Mouse (Mus musculus): ENCODE data around the gene Pold3.
"Not testable (repeated sequence)": the region's sequence is repeated elsewhere in the genome, so short reads cannot be mapped to it uniquely, and the experiment has no call there.

The Pold3 gene

GRCm38 (mm10) chr7:100111506-100111905 lies 9.9 kb downstream of the Pold3 start:
- no peak for DNase-seq (ENCODE audit: low spot score in 2 of 2)

- no peak for DNase-seq (ENCODE audit: low spot score in 2 of 2)
These were observed 13.0 kb downstream of the Pold3 start for GRCm38 (mm10) chr7:100108341-100108740.

GRCm38 (mm10) chr7:100104677-100105076 lies 16.7 kb downstream of the Pold3 start:
- no peak for DNase-seq (ENCODE audit: low spot score in 2 of 2)

- no peak for DNase-seq (ENCODE audit: low spot score in 2 of 2)
These were observed 21.3 kb downstream of the Pold3 start for GRCm38 (mm10) chr7:100100031-100100595.

GRCm38 (mm10) chr7:100086891-100087290 lies 34.5 kb downstream of the Pold3 start:
- DNase-seq (ENCODE audit: low spot score in 2 of 2), result no peak

- DNase-seq (ENCODE audit: low spot score in 2 of 2), result no peak
These were observed 35.1 kb downstream of the Pold3 start for GRCm38 (mm10) chr7:100086159-100086755.

- DNase-seq (ENCODE audit: low spot score in 2 of 2), result no peak
These were observed 37.6 kb downstream of the Pold3 start for GRCm38 (mm10) chr7:100083812-100084211.

GRCm38 (mm10) chr7:100082836-100083235 lies 38.5 kb downstream of the Pold3 start:
- no peak for DNase-seq (ENCODE audit: low spot score in 2 of 2)

GRCm38 (mm10) chr7:100080087-100080781 lies 41.1 kb downstream of the Pold3 start:
- no peak for DNase-seq (ENCODE audit: low spot score in 2 of 2)

- no peak for DNase-seq (ENCODE audit: low spot score in 2 of 2)
These were observed 44.3 kb downstream of the Pold3 start for GRCm38 (mm10) chr7:100077071-100077470.

- no peak for DNase-seq (ENCODE audit: low spot score in 2 of 2)
These were observed 45.1 kb downstream of the Pold3 start for GRCm38 (mm10) chr7:100076296-100076695.

GRCm38 (mm10) chr7:100073959-100074358 lies 47.4 kb downstream of the Pold3 start:
- peak; percentile 56 to 60 for DNase-seq (ENCODE audit: low spot score in 2 of 2)

- not testable (repeated sequence) for DNase-seq (ENCODE audit: low spot score in 2 of 2)
These were observed 68.4 kb downstream of the Pold3 start for GRCm38 (mm10) chr7:100052991-100053390.

- no peak for DNase-seq (ENCODE audit: low spot score in 2 of 2)
These were observed 69.5 kb downstream of the Pold3 start for GRCm38 (mm10) chr7:100051904-100052303.

GRCm38 (mm10) chr7:100046486-100046885 lies 74.9 kb downstream of the Pold3 start:
- DNase-seq (ENCODE audit: low spot score in 2 of 2), result no peak

GRCm38 (mm10) chr7:100043605-100044031 lies 77.7 kb downstream of the Pold3 start:
- DNase-seq (ENCODE audit: low spot score in 2 of 2), result no peak

GRCm38 (mm10) chr7:100043096-100043495 lies 78.3 kb downstream of the Pold3 start:
- DNase-seq (ENCODE audit: low spot score in 2 of 2), result no peak

- no peak for DNase-seq (ENCODE audit: low spot score in 2 of 2)
These were observed 79.2 kb downstream of the Pold3 start for GRCm38 (mm10) chr7:100042120-100042519.

GRCm38 (mm10) chr7:100036495-100036894 lies 84.9 kb downstream of the Pold3 start:
- no peak for DNase-seq (ENCODE audit: low spot score in 2 of 2)

- DNase-seq (ENCODE audit: low spot score in 2 of 2), result no peak
These were observed 85.3 kb downstream of the Pold3 start for GRCm38 (mm10) chr7:100036050-100036449.

GRCm38 (mm10) chr7:100034815-100035463 lies 86.4 kb downstream of the Pold3 start:
- no peak for DNase-seq (ENCODE audit: low spot score in 2 of 2)

- DNase-seq (ENCODE audit: low spot score in 2 of 2), result no peak
These were observed 87.7 kb downstream of the Pold3 start for GRCm38 (mm10) chr7:100033672-100034071.

Data from heart, adult 9 months (tissue).